In genomic region chr11:117598610-117599009, GRCm38 (mm10) we compare ENCODE assay signal across 7 mouse cellular contexts. TPM values are rescaled to one million over a fixed set of nuclear protein-coding genes. Genes with fewer than 3 reads are reported as not detected.
DNase-seq lines count a peak whose midpoint lies in the region; ATAC-seq and TF ChIP-seq lines count a peak whose summit lies in the region.

No protein-coding gene starts in this region.

- 0 out of 2 replicates have a peak, but pooled peaks have one; percentile 27 for TF ChIP-seq POLR2A in cortical plate, adult 2 months (IDR thresholded peaks at IDR 0.05; ENCODE audit: extremely low read depth, insufficient read depth, low read length)

- 7% methylated on average over 9 of the region's 9 CpGs for WGBS in lung, embryonic 14.5 days
- 4% methylated on average over 9 of the region's 9 CpGs for WGBS in hindbrain, embryonic 11.5 days
- WGBS in lung, embryonic 16.5 days: 6% methylated on average over 9 of the region's 9 CpGs
- 10% methylated on average over 9 of the region's 9 CpGs for WGBS in stomach, embryonic 16.5 days

- no peaks in the 10 kb centered on the region for H3K36me3 ChIP-seq in lung, embryonic 14.5 days (ENCODE audit: insufficient read depth)
- no peaks in the 10 kb centered on the region for H3K36me3 ChIP-seq in hindbrain, embryonic 11.5 days (ENCODE audit: control insufficient read depth, insufficient read depth, low read length)
- no peaks in the 10 kb centered on the region for H3K36me3 ChIP-seq in lung, embryonic 16.5 days (ENCODE audit: control insufficient read depth, insufficient read depth, low read length)
- H3K36me3 ChIP-seq in stomach, embryonic 16.5 days (ENCODE audit: control insufficient read depth, insufficient read depth, low read length): no peaks in the 10 kb centered on the region

- H3K27ac ChIP-seq in lung, embryonic 14.5 days (ENCODE audit: low read depth): no peak overlapping the region
- H3K27ac ChIP-seq in cortical plate, adult 2 months (ENCODE audit: insufficient read depth, low read length): peak overlapping the region; percentile 31
- no peak overlapping the region for H3K27ac ChIP-seq in hindbrain, embryonic 11.5 days (ENCODE audit: low read depth, low read length)
- no peak overlapping the region for H3K27ac ChIP-seq in lung, embryonic 16.5 days (ENCODE audit: low read length)
- no peak overlapping the region for H3K27ac ChIP-seq in stomach, embryonic 16.5 days (ENCODE audit: low read length)

- ATAC-seq in lung, embryonic 14.5 days (ENCODE audit: insufficient read depth): no peak
- ATAC-seq in hindbrain, embryonic 11.5 days (ENCODE audit: low FRiP score): no peak
- no peak for ATAC-seq in lung, embryonic 16.5 days (ENCODE audit: low read depth)
- no peak for ATAC-seq in stomach, embryonic 16.5 days (ENCODE audit: insufficient read depth, low FRiP score)

- peak overlapping the region; percentile 21 for H3K9ac ChIP-seq in lung, embryonic 14.5 days
- H3K9ac ChIP-seq in hindbrain, embryonic 11.5 days (ENCODE audit: low read depth, low read length): 0 out of 2 replicates have a peak overlapping the region, but pooled peaks have one; percentile 2
- H3K9ac ChIP-seq in lung, embryonic 16.5 days (ENCODE audit: low read length): peak overlapping the region; percentile 62
- peak overlapping the region; percentile 68 for H3K9ac ChIP-seq in stomach, embryonic 16.5 days (ENCODE audit: low read length)

- no peaks in the 10 kb centered on the region for H3K9me3 ChIP-seq in lung, embryonic 14.5 days (ENCODE audit: low read depth, low read length)
- no peaks in the 10 kb centered on the region for H3K9me3 ChIP-seq in hindbrain, embryonic 11.5 days (ENCODE audit: control insufficient read depth, low read length)
- no peaks in the 10 kb centered on the region for H3K9me3 ChIP-seq in lung, embryonic 16.5 days (ENCODE audit: control insufficient read depth, low read length)
- no peaks in the 10 kb centered on the region for H3K9me3 ChIP-seq in stomach, embryonic 16.5 days (replicated peaks; ENCODE audit: control insufficient read depth, low read length)

- TF ChIP-seq CTCF in lung, embryonic 14.5 days (IDR thresholded peaks at IDR 0.05; ENCODE audit: low read depth): no peak
- TF ChIP-seq CTCF in cortical plate, adult 2 months (IDR thresholded peaks at IDR 0.05; ENCODE audit: extremely low read depth, insufficient read depth, low read length): no peak

- peak overlapping the region; percentile 64 for H3K4me2 ChIP-seq in lung, embryonic 14.5 days
- H3K4me2 ChIP-seq in hindbrain, embryonic 11.5 days (replicated peaks; ENCODE audit: low read depth, low read length): peak overlapping the region; percentile 17
- H3K4me2 ChIP-seq in lung, embryonic 16.5 days (ENCODE audit: low read depth, low read length): peak overlapping the region; percentile 75
- peak overlapping the region; percentile 68 for H3K4me2 ChIP-seq in stomach, embryonic 16.5 days (ENCODE audit: low read depth, low read length)

- H3K4me1 ChIP-seq in lung, embryonic 14.5 days (ENCODE audit: insufficient read depth): 0 out of 2 replicates have a peak, but pooled peaks cover 11% of the 10 kb centered on the region
- H3K4me1 ChIP-seq in cortical plate, adult 2 months (ENCODE audit: control insufficient read depth, insufficient read depth, low read length): peaks cover 10% of the 10 kb centered on the region
- H3K4me1 ChIP-seq in hindbrain, embryonic 11.5 days (replicated peaks; ENCODE audit: control insufficient read depth, insufficient read depth, low read length): peaks cover 19% of the 10 kb centered on the region
- H3K4me1 ChIP-seq in lung, embryonic 16.5 days (replicated peaks; ENCODE audit: control insufficient read depth, insufficient read depth, low read length): peaks cover 12% of the 10 kb centered on the region
- H3K4me1 ChIP-seq in stomach, embryonic 16.5 days (ENCODE audit: control insufficient read depth, insufficient read depth, low read length): peaks cover 17% of the 10 kb centered on the region

- H3K4me3 ChIP-seq in lung, embryonic 14.5 days (ENCODE audit: low read depth, low read length): peak overlapping the region; percentile 33
- peak overlapping the region; percentile 37 for H3K4me3 ChIP-seq in cortical plate, adult 2 months (ENCODE audit: insufficient read depth, low read length)
- 0 out of 2 replicates have a peak overlapping the region, but pooled peaks have one; percentile 12 for H3K4me3 ChIP-seq in hindbrain, embryonic 11.5 days (ENCODE audit: low read depth, low read length)
- H3K4me3 ChIP-seq in lung, embryonic 16.5 days (ENCODE audit: low read length): peak overlapping the region; percentile 53
- H3K4me3 ChIP-seq in stomach, embryonic 16.5 days (replicated peaks; ENCODE audit: low read length): peak overlapping the region; percentile 52

- no peak for DNase-seq in lung, embryonic 14.5 days
- DNase-seq in lung, postnatal 25 days (ENCODE audit: low spot score): no peak
- no peak for DNase-seq in hindbrain, embryonic 11.5 days (ENCODE audit: low spot score)
- DNase-seq in layer of hippocampus, adult 9-11 months: no peak

- peaks cover 50% of the 10 kb centered on the region for H3K27me3 ChIP-seq in lung, embryonic 14.5 days (ENCODE audit: insufficient read depth, low read length)
- H3K27me3 ChIP-seq in hindbrain, embryonic 11.5 days (ENCODE audit: control insufficient read depth, insufficient read depth, low read length): peaks cover 15% of the 10 kb centered on the region
- peaks cover 12% of the 10 kb centered on the region for H3K27me3 ChIP-seq in lung, embryonic 16.5 days (ENCODE audit: control insufficient read depth, insufficient read depth, low read depth, low read length)
- H3K27me3 ChIP-seq in stomach, embryonic 16.5 days (ENCODE audit: control insufficient read depth, insufficient read depth, low read length): peaks cover 13% of the 10 kb centered on the region; the same call in 1 of the 2 replicates

RNA-seq across cellular contexts. Expression of gene Tnrc6c, which starts 55.5 kb away (rescaled TPM):
- polyA plus RNA-seq in lung, embryonic 14.5 days (2014; fragmentation: Nextera tagmentation; extraction: Ambion mirVana): 10.9 and 11.6 TPM in 2 replicates
- 46.9 and 54.7 TPM in 2 replicates for polyA plus RNA-seq in cortical plate, adult 2 months (2012; rRNA removed)
- polyA plus RNA-seq in hindbrain, embryonic 11.5 days (2014; fragmentation: Nextera tagmentation; extraction: Ambion mirVana): 17.0 and 20.6 TPM in 2 replicates
- polyA plus RNA-seq in lung, embryonic 16.5 days (2015; fragmentation: Nextera tagmentation; extraction: Ambion mirVana): 8.6 and 9.3 TPM in 2 replicates
- polyA plus RNA-seq in stomach, embryonic 16.5 days (2015; fragmentation: Nextera tagmentation; extraction: Ambion mirVana): 10.2 and 10.5 TPM in 2 replicates

Comparison
In these comparisons a context has a peak if more than half of its experiments do, and no peak if none do; other contexts are left out.
1. H3K4me2 ChIP-seq: peak in every context shown above with its lines; median percentile 75 in lung, embryonic 16.5 days; 68 in stomach, embryonic 16.5 days; 64 in lung, embryonic 14.5 days; 17 in hindbrain, embryonic 11.5 days.
2. H3K9ac ChIP-seq: peak in every context shown above with its lines; median percentile 68 in stomach, embryonic 16.5 days; 62 in lung, embryonic 16.5 days; 21 in lung, embryonic 14.5 days; 2 in hindbrain, embryonic 11.5 days.